Mouse (Mus musculus) T-helper 2 cell (primary cell): ENCODE data around the gene Sparcl1.

Source experiments
- in situ Hi-C: fragments of 300-600 bp; cut with MboI, MseI; formaldehyde crosslinking; loops from one replicate; pipeline ENCODE4 v1.15.1; 2025; ENCODE audit warnings: high pct_unique_total_duplicates

Gene Sparcl1

DNA sequence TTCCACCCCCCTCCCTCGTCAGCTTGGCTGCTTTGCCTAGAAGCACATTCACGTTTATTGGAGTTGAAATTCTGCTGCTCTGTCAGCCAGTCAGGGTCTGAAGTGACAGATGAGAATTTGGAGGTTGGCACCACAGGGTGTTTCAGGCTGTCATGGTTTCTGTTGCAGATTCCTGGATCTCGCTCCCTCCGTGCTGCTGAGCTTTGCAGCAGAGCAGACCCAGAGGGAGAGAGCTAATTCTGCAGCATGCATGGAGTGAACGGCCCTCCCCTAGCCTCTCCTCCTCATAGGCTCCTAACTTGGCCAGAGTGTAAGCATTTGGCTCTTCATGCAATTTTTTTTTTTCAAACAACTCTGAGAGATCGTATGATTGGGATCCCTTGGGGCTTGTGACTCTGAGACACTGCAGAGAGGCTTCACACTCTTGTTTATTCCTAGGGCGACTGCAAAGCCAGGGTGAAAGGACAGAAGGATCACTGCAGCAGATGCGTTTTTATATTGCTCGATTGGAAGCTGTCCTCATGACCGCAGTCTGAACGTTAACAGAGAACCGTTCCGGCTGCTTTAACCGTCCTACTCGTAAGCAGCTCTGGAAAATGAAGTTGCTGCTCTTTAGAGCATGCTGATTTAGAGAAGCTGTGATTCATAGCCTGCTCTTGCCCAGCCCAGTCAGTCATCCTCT lies at the start of gene Sparcl1:
Gene Sparcl1, minus strand, starts transcription at position 243 of the 682 bp plus-strand sequence.
- in situ Hi-C loops, result no loop called here

DNA sequence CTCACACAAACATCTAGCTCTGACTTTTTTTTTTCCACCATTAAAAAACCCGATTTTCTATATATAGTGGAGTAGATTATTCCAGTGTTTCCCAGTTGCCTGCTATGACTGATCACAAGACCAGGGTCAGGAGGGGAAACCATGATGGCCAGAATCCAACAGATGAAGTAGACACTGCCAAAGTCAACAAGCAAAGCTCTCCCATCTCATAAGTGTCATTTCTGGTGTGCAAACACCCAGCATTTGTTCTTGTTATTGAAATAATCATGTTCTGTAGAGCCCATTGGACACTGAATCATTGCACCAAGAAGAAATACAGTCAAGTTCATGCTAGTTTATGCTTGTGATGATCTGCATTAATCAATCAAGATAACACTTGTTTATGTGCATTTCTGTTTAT lies 47.9 kb upstream of the Sparcl1 start:
- in situ Hi-C loops, result no loop called here

DNA sequence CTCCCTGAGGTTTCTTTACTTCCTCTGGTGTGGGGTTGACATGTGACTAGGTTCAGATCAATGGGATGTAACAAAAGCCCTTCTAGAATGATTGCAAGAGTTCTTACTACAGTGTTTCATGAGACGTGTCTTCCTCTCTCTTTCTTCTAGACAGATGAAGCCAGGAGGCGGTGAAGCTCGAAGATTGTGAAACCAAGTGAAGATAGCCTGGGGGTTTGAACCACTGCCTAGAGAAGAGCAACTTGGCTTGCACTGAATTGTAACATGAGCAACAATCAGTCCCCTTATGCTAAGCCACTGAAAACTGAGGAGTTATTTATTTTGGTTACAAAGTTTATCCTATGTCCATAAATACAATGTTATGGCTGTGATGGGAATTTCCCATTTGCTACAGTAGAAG lies 47.0 kb upstream of the Sparcl1 start:
- in situ Hi-C loops, result no loop called here

DNA sequence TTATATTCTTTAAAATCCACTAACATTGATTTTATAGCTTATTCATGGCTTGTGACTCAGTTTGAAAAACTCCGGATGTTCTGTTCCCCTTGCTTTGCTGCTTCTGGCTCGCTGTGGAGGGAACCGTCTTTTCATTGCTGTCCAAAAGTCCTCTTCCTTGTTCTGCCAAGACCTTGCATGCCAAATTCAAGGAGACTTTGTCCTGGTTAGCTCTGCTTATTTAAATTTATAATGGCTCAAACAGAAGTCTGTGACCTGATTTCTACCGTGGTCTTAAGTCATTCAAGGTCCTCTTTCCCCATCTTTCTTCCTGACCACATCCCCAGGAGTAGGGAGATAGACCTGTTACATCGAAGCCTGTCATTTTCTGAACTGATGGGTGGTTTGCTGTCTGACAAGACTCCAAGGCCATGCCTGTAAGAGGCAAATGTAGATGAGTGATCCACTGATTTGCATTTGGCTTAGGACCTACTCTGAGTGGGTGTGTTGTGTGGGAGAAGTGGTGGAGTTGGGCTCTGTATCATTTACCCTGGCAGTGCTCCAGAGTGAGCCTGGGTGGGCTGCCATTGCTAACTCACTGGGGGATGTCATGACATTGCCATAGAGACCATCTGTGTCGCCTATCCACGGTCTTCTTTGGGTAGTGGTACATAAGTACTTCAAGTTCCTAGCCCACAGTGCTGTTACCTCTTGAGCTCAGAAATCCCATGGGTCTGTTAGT lies 45.0 kb upstream of the Sparcl1 start:
- in situ Hi-C loops, result no loop called here

DNA sequence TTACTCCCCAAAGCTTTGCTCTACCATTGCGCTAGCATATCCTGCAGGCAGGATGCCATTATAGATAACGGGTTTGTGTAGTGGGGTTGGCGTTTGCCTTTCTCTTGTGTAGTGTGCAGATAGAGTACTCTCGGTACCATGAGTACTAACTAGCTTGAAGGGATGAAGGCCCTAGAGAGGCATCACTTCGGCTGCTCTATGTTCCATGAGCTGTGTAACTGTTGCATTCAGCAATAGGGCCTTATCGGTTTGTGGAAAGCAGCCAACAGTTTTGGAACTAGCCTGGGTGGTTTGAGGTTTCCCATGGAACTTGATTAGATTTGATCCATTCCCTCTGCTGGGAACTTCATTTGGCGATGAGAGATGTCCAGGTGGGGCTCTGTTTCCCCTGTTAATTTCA lies 44.2 kb upstream of the Sparcl1 start:
- in situ Hi-C loops, result no loop called here

DNA sequence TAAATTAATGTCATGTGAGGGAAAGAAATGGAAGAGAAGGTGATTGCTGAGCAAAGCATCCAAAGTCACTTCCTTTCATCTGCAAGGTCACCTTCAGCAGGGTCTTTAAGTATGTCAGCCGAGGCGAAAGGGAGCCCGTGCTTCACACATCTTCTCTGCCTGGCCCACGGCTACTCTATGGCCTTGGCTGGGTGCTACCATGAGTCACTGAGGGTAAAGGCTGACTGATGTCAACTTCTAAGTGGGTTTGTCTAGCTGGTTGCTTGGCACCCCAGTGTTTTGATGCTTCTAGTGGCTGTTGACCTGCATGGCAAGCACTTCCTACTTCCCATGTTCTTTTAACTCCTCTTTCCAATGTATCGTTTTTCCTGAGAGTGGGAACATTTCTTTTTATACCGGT lies 36.7 kb upstream of the Sparcl1 start:
- in situ Hi-C loops, result no loop called here

DNA sequence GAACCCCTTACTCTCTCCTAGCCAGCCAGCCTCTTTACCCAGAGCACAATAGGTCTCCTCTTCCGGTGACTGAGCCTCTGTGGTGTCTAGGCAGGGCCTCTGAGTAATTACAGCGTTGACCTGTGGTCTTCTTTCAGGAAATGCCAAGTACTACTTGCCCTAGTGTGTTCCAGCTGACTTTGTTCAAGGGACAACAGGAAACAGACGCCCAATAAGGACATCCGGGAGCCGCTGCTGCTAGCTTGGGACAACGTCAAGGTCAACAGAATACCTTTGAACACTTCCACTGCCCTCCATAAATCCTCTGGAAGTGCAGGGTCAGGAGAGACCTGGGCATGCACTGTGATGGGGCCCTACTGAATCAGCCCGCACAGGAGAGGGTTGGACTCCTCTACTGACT lies 35.8 kb upstream of the Sparcl1 start:
- in situ Hi-C loops, result no loop called here

DNA sequence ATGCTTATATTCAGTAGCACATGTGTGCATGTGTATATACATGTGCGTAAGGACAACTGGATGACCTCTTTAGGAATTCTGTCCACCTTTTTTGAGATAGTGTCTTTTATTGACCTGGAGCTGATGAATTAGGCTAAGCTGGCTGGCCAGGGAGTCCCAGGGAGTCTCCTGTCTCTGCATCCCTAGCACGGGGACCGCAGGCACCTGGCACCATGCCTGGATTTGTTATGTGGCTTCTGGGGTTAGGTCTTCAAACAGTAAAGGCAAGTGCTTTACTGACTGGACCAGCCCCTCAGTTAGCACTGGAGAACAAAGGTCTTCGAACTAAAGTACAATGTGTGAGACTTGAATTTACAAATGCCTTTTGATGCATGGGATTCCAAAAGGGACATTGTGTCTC lies 30.5 kb upstream of the Sparcl1 start:
- in situ Hi-C loops, result no loop called here

DNA sequence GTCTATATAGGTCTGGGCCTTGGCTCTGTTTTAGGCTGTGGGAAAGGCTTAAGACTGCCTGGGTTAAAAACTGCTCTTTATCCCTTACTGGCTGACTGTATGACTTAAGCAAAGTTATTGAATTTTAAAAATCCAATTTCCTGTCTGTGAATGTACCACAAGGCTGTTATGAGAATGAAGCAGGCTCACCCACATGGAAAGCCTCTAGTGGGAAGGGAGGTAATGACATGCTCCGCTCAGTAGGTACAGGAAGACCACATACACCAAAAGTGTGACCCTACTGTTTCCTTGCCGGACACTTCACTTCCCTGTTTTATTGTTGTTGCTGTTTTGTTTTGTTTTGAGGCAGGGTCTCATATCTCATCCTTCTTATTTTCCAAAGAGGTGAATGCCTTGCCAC lies 27.5 kb upstream of the Sparcl1 start:
- in situ Hi-C loops, result no loop called here

DNA sequence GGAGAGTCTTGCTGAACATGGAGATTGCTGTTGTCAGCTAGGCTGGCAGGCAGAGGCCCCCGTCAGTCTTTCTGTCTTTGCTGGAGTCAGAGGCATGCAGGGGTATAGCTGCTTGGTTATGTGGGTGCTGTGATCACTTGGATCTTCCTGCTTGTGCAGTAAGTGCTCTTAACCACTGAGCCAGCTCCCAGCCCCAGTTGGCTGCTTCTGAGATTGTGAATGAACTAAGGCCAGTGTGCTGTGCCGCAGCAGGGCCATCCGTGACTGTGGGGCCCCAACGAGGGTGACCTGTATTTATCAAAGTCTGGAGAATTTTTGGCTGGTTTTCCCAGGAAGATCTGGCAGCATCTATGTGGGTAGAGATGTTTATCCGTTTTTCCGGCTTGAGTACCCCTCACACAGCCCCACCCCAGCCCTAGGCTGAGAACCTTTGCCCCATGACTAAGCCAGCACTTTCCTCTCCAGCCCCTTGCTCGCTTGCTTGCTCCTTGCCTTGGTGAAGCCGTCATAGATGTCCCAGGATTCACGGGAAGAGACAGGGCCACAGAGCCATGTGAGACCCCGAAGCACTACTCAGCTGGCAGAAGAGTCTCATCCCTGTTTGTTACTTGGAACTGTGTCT lies 24.5 kb upstream of the Sparcl1 start:
- in situ Hi-C loops, result no loop called here

DNA sequence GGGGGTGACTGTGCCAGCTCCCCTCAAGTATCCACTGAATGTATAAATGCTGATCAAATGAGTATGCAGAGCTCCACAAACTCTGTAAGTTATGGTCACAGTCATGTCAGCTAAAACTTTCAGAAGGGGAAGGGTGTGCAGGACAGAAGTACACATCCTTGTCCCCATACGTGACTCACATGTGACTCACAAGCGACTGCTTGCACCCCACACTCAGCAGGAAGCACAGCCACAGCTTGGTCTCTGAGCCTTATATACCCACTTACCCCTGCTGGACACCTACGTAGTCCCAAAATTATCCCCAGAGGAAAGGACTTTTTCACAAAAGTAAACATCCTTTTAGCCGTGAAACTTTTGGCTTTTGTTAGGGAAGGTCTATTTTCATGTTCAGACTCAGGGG lies 20.2 kb upstream of the Sparcl1 start:
- in situ Hi-C loops, result no loop called here

DNA sequence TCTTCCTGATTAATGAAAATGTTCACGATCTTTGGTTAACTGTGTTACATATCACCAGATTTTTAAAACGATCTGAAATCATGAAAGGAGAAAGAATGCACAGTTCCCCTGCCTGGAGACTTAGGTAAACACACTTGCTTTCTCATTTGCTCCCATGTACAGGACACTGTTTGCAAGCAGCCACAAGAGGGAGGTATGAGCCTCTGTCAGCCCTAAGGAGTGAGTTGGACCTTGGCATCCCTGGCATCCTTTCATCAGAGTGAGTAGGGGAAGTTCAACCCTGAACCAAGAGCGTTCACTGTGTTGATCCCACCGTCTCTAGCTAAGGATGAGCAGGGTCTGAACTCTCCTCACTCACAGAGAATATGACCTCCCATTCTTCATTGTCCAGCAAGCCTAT lies 18.0 kb upstream of the Sparcl1 start:
- in situ Hi-C loops, result no loop called here

DNA sequence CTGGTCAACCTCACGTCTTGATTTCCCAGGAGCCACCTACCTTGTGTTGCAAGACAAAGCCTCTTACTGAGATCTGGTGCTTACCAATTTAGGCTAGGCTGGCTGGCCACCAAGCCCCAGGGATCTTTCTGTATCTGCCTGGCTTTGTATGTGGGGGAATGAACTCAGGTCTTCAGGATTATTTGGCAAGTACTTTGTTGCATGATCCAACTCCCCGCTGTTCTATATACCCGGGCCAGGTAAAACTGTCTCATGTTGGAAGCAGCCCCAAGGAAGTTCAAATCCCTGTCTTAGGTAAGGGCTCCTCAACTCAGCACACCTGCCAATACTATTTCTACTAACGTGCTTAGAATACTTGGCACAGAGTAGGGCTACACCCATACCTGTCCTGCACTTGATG lies 17.4 kb upstream of the Sparcl1 start:
- in situ Hi-C loops, result no loop called here

DNA sequence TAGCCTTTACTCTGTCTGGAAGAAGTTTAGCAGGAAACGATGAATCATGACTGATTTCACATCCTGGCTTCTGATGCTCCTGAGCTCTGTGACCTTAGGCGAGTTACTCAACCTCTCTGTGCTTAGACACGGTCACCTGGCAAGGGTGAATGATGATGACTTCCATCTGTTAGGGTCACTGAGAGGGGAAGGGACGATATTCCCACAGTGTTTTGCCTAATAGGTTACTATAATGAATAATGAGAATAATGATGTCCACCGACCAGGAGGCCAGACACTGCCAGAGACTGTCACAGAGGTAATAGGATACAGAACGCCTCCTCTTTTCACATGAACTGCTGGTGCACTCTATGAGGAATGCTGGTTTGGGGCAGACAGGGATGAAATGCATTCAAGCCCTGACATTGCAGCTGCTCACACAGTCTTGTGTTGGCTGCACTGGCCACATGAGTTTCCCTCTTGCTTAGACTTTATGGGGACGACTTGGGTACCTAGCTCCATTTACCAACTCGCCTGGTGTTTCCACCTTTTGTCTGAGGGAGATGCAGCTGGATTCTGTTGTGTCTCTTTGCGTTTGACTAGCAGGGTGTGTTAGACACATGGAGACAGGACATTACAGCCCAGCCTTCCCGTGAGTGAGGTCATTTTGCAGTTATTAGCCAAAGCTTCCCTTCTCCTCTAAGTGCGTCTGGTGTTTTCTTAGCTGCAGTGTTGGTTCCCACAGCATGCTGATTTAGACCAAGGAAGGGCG lies 14.9 kb upstream of the Sparcl1 start:
- in situ Hi-C loops, result no loop called here

DNA sequence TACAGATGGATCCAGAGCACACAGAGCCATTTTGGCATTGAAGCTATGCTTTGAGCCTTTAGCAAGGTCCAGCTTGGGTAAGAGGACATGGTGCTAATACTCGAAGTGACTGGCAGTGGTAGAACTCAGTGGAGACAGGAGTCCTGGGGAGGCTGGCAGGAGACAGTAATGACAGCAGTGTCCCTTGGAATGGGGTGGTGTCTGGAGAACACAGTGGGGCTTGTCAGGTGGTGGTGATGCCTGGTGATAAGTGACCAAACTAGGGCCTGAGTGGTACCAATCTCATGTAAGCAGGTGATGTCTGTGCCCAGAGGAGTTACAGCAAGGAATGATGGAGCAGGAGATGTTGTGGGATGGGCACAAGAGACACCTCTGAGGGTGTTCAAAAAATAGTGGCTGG lies 13.8 kb upstream of the Sparcl1 start:
- in situ Hi-C loops, result no loop called here

DNA sequence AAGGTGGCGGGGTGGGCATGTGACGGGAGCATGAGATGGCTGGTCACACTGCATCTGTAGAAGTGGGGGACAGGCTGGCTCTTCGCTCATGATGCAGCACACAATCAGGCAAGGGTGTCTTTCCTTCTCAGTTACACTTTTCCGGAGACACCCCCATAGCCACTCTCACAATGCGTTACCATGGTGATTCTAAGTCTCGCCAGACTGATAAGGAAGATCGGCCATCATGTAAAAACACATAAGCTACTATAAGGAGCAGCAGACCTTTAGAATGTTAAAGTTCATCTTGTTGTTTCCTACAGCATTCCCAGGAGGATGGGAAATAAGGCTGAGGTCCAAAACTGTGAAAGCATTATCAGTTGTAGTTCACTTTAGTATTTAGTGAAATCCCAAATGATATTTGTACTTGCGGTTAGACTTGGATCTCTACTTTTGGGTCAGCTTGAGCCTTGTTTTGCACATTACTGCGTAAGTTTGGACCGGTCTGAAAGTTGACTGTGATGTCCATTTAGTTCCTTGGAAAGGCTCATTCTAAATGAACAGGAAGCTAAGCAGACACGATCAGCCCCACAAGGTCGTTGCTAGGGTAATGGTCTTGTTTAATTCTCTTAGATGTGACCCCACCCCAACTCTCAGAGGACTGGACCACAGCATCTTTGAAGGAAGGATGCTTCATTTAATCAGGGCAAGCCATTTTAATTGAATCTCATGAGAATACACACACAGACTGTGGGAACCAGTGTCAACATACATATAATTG lies 13.2 kb upstream of the Sparcl1 start:
- in situ Hi-C loops, result no loop called here

DNA sequence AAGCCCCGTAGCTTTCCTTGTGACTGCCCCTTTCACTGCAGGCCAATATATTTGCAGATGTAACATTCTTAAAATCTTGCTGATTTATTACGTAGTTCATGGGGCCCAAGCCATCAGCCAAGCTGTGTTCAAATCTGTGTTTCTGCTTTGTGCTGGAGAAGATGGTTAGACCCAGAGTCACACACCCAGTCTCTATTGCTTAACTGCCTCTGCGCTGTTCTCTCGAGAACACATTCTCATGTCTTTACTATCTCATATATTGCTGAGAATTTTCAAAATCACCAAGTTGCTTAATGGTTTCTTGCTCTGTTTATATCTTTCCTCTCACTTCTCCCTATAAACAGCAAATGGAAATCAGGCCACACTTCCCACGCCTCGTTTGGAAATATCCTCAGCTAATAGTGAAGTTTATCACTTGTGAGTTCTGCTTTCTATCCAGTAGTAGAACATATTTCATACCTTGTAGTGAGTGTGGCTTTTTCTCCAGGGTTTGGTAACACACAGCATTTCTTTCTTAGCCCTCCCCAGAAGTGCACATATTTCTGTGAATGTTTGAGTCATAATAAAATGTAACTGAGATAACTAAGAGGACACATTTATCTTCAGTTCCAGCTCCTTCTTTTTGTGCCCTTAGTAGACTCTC lies 10.6 kb upstream of the Sparcl1 start:
- in situ Hi-C loops, result no loop called here

DNA sequence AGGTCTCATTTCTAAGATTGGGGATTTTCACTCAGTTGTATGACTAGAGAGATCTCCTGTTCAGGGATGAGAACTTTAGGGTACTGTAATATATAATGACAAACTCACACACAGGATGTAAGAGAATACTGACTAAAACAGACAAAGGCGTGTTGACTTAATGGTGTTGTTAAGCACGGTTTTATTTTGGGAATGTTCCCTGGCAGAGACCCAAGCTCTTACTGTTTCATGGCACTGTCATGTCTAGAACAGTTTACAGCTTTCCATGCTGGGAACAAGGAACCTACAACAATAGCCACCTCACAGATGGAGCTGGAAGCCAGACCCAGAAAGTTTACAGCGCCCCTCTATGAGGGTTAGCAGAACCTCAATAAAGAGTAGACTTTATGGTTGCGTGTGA lies 2.4 kb upstream of the Sparcl1 start:
- in situ Hi-C loops, result no loop called here

DNA sequence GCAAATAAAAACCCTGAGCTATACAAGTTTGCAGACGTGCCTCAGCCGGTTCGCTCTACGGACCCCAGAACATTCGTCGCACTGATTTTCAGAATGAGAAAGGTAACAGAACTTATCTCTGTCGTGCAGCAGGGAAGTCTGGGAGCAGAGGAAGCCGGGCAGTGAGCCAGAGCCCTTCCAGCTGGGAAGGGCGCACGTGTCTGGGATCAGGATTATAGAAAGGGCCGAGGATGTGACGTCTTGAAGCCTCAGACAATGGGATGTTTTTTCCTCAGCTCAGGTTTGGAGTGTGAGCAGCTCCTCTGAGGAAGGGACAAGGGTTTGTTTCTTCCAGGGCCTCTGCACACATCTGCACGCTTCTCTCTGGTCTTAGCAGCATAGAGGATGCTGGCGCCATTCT lies 1.6 kb upstream of the Sparcl1 start:
- in situ Hi-C loops, result no loop called here

DNA sequence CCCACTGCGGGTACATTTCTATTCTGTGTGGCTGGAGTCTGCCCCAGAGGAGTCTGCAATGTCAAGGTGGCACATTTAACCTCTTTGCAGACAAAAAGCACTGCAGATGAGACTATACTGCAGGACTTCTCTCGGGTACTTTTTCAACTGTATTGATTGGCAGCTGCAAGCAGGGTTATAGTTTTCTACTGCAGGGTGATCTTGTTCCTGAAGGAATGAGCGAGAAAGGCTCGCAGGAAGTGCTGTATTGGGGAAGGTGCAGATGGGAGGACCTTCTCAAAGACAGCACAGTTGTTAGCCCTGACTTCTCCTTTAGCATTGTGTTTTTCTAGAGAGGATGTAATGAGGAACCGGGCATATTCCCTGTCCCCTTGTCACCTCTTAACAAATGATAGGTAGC lies 1.0 kb downstream of the Sparcl1 start:
- in situ Hi-C loops, result no loop called here

DNA sequence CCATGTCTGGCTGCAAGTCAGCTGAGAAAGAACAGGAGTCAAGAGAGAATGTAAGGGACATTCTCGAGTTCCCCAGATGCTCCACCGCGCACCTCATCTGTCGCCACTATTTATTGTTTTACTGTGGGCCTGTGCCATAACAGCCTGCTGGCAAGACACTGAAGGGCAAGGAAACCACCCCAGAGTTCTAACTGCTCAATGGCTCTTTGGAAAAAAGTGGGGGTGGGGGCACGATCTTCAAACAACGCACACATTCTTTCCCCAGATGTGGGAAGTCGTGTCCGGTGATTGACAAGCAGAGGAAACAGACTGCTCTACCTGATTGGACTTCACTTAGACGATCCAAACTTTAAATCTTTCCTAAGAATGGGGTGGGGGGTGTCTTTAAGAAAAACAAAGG lies 1.5 kb downstream of the Sparcl1 start:
- in situ Hi-C loops, result no loop called here
